Mouse (Mus musculus) cerebellum, adult 2 months (tissue): ENCODE results near the gene Slco1a6.

Source experiments
- CTCF ChIP-seq: fragments of 200-500 bp; IDR thresholded peaks from 2 replicates; pipeline ENCODE4 v1.5.1; 2011; ENCODE audit warnings: low read depth, mild to moderate bottlenecking, control low read depth, low read length, moderate library complexity, borderline replicate concordance; ENCODE audit not compliant: insufficient read depth
- POLR2A ChIP-seq: fragments of 200-500 bp; IDR thresholded peaks from 2 replicates; pipeline ENCODE4 v1.6.1; 2011; ENCODE audit warnings: low read length, control low read depth, borderline replicate concordance; ENCODE audit not compliant: insufficient read depth

GRCm38 (mm10) chr6:142045746-142046145 lies 162.6 kb downstream of the Slco1a6 start:
- TF ChIP-seq POLR2A (no peak), CTCF (no peak)
